Mouse (Mus musculus) Patski (cell line): ENCODE results near the gene Ppt1. TPM values are rescaled to one million over a fixed set of nuclear protein-coding genes. Genes with fewer than 3 reads are reported as not detected.
A peak's percentile ranks its signal among the peaks of the same experiment; 100 is the strongest.

Source experiments
- ATAC-seq: fragments of 100-300 bp; one replicate; pipeline ENCODE4 v1.8.0; 2021
- CTCF ChIA-PET: fragments of 350-600 bp; sonication (Branson Sonifier 250); formaldehyde crosslinking; loops from one replicate; lab custom pipeline; 2022; ENCODE audit warnings: inconsistent platforms; lab: Charles Lee
- POLR2A ChIA-PET: fragments of 350-600 bp; sonication (Branson Sonifier 250); formaldehyde crosslinking; loops from one replicate; lab custom pipeline; 2022; ENCODE audit warnings: antibody characterized with exemption, inconsistent platforms; lab: Charles Lee
- DNase-seq: peaks from one replicate; pipeline ENCODE4 v3.0.0-alpha.2; 2011; ENCODE audit warnings: low read depth, low spot score
- H3K27me3 ChIP-seq: fragments of 371-371 bp; one replicate; pipeline ENCODE4 v1.5.1; 2021
- CTCF ChIP-seq: fragments of 100-300 bp; IDR thresholded peaks from one replicate; pipeline ENCODE4 v1.5.1; 2021
- in situ Hi-C: fragments of 300-500 bp; cut with MboI; formaldehyde crosslinking; loops from 3 replicates; pipeline ENCODE4 v1.11.1; 2018; ENCODE audit warnings: low pct_unique_long_range_greater_than_20kb, mixed read lengths
- polyA plus RNA-seq: library from polyadenylated mRNA; unstranded; gene quantifications from one replicate; pipeline ENCODE4 v1.2.3, GENCODE M21; 2021

The Ppt1 gene
- polyA plus RNA-seq, 1 experiment from 2014 or later: 103 TPM

DNA sequence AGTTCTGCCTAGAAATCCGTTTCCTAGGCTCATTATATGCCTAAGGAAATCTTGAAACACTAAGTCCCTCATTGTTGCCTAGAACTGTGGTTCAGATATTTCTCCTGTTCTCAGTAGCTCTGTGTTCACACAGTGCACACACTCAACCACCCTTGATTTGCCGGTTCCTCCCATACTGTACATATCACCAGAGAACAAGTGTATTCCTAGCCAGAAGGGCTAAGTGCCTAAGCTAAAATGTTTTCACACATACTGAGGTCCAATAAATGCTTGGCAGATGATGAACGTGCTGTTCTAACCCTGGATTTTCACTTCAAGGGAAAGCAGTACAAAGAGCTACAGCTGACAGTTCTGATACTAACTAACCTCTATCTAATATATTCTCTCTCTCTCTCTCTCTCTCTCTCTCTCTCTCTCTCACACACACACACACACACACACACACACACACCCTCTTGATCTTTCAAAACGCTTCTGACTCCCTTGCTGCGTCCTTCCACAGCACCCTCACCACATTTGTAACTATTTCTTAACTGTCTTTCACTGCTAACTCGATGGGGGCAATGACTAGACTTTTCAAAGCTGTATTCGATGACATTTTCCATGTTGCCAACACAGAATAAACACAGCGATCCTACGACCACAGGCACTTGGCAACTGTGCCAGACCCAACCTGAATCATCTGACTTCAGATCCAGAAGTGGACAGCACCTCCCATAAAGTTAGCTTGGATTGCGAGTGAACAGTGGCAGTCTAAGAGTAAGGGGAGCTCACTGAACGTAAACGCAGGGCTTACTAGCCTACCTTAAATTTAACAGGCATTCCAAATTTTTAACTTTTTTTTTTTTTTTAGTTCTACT is 48.7 kb downstream of the Ppt1 start:
- ChIA-PET CTCF (interaction anchor here (1.2 kb wide), 1 partner anchor 77 kb away, joined by 3 read pairs; no protein-coding TSS in a partner anchor), POLR2A (interaction anchor here (0.6 kb wide), 1 partner anchor 11 kb away, joined by 3 read pairs; no protein-coding TSS in a partner anchor)
- no peak for ATAC-seq
- no peak for DNase-seq
- in situ Hi-C loops: no loop called here
- no peaks in the 10 kb centered on the region for H3K27me3 ChIP-seq
- TF ChIP-seq CTCF: no peak

DNA sequence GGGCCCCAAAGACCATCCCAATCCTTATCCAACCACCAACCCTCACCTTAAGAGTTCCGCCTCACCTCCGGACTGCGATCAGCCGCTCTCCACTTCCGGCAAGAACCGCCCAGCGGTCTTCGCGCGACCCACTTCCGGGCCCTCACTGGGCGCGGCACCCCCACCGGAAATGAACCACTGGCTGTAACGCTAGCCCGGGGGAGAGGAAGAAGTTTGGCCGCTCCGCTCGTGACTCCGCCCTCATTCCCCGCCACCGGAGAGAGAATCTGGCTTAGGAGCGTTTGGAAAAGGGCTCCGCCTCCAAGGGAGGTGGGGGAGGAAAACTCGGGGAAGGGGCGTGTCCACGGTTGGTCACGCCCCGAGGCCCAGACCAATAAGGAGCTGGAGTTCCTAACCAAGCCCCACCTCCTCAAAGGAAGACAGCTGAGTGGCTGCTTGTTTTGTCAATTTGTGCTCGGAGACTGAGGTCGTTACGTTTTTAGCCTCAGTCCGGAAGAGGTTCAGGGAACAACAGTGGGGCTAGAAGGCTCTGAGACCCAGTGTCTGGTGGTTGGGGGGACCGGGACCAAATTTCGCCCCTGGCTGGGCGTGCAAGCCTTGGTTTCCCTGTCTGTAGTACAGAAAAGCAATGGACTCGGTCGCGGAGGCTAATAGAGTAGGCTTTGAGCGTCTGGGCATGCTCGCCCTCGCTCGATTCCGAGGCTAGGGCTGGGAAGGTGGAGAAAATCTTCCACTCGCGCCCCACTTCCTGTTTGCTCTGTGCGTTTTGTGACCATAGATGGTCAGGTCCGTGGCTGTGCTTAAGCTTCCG is 49.9 kb downstream of the Ppt1 start, which contains the start of gene Cap1:
Gene Cap1, minus strand, starts transcription at position 289 of the 811 bp plus-strand sequence.
- in situ Hi-C loops: no loop called here
- CTCF ChIA-PET: interaction anchor here (1.2 to 2.1 kb wide), 2 partner anchors 12 to 78 kb away, joined by 3 to 8 read pairs; no protein-coding TSS in a partner anchor
- POLR2A ChIA-PET: no interaction called here
- no peaks in the 10 kb centered on the region for H3K27me3 ChIP-seq
- DNase-seq (peak; percentile 91), ATAC-seq (peak; percentile 96)
- TF ChIP-seq CTCF: no peak

DNA sequence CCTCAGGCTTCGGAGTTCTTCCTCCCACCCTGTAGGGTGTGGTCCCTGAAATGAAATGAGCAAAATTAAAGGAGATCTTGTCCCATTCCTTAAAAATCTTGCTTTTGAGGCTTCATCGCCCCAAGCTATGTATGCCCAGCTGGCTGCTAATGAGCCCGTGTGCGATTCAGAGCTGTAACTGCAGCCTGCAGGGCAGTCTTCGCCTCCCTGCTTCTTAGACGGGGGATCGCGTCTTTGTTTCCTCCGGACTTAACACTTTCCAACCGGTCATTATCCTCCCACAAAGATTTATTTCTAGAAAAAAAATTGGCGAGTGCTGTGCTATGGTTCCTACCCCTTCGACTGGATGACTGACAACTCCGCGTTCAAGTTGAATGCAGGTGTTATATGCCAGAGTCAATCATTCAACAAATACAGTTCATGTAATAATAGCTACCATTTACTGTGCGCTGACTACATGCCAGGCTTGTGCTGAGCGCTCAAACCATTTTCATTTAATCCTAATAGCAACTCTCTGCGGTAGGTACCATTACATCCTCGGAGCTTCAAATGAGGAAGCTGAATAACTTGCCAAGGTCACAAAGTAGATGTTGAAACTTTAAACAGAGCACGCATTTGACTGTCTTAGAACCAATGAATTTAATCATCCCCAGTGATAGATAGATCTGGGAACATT is 50.7 kb downstream of the Ppt1 start:
- CTCF ChIA-PET: interaction anchor here (2.1 kb wide), 1 partner anchor 11 kb away, joined by 8 read pairs; no protein-coding TSS in a partner anchor
- in situ Hi-C loops: no loop called here
- no peak for ATAC-seq
- no peak for TF ChIP-seq CTCF
- no peak for DNase-seq
- POLR2A ChIA-PET: no interaction called here
- no peaks in the 10 kb centered on the region for H3K27me3 ChIP-seq

DNA sequence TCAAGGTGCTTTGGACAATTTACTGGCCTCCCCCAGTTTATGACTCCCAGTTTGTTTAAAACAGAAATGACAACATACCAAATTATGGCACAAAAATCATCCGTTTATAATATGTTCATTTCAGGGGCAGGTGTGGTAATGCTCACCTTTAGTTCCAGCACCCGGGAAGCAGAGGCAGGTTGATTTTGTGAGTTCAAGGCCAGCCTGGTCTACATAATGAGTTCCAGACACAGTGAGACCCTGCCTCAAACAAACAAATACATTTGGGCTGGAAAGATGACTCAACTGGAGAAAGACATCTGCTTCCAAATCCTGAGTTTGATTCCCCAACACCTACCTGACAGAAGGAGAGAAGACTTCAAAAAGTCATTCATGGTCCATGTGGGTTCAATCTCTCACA is 51.3 kb downstream of the Ppt1 start:
- no peaks in the 10 kb centered on the region for H3K27me3 ChIP-seq
- ChIA-PET CTCF (interaction anchor here (2.1 kb wide), 1 partner anchor 10 kb away, joined by 8 read pairs; no protein-coding TSS in a partner anchor), POLR2A (no interaction called here)
- no peak for TF ChIP-seq CTCF
- in situ Hi-C loops: no loop called here
- DNase-seq (no peak), ATAC-seq (no peak)

DNA sequence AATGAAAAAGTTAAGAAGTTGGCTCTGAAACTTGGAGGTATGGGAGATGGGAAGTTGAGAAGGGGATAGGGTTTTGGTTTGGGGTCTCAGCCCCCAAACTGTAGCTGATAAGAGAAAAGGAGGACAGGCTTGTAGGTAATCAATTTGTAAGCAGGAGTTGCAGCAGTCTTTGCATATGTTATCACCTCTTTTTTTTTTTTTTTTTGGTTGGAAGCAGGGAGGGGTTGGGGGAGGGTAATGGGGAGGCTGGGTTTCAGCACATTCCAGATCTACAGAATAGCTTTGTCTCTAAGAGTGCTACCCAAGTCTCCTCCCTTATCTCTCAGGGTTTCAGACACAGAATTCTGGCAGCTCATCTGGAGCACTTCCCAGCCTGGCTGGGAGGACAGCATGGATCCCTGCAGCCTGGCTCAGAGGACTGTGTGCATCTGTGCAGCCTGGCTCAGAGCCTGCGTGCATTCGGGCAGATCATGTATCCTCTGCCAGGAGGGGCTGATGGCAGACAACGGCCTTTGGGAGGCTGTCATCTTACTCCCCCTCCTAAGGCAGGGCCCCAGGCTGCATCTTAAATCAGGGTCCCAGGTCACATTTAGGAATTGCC is 54.9 kb downstream of the Ppt1 start:
- no peaks in the 10 kb centered on the region for H3K27me3 ChIP-seq
- ATAC-seq (no peak), DNase-seq (no peak)
- in situ Hi-C loops: no loop called here
- ChIA-PET POLR2A (no interaction called here), CTCF (no interaction called here)
- no peak for TF ChIP-seq CTCF

DNA sequence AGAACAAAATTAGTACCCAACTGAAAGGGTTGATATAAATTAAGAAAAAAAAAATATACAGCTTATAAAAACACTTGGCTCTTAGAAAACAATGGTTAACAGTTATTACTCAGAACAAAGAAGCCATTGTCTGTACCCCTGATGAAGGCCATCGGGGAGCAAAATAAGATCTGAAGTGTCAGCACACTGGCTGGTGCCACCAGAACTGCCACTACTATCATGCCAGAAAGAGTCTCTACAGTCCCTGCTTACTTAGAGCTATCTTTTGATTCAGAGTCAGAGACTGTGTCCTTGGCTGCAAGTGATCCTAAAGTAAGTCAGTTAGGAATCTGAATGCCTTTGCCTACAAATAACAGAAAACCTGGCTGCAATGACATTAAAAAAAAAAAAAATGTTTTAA is 55.6 kb downstream of the Ppt1 start:
- ChIA-PET CTCF (no interaction called here), POLR2A (no interaction called here)
- no peaks in the 10 kb centered on the region for H3K27me3 ChIP-seq
- in situ Hi-C loops: no loop called here
- no peak for TF ChIP-seq CTCF
- no peak for ATAC-seq
- no peak for DNase-seq

DNA sequence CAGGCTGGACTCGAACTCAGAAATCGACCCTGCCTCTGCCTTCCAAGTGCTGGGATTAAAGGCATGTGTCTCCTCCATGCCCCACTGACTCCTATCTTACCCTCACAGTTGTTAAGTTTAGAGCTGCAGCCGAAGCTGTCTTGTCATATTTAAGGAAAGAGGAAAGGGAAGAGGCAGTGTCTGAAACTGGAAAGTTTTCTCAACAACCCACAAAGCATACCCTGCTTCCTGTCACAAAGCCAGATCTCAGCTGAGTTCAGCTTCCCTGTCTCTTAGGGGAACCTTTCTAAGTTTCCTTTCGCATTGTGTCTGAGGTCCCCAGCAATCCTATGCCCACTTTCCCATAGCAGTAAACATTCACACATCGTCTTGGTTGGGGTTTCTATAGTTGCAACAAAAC is 56.1 kb downstream of the Ppt1 start:
- ChIA-PET CTCF (no interaction called here), POLR2A (no interaction called here)
- H3K27me3 ChIP-seq: no peaks in the 10 kb centered on the region
- no peak for TF ChIP-seq CTCF
- no peak for ATAC-seq
- no peak for DNase-seq
- in situ Hi-C loops: no loop called here

DNA sequence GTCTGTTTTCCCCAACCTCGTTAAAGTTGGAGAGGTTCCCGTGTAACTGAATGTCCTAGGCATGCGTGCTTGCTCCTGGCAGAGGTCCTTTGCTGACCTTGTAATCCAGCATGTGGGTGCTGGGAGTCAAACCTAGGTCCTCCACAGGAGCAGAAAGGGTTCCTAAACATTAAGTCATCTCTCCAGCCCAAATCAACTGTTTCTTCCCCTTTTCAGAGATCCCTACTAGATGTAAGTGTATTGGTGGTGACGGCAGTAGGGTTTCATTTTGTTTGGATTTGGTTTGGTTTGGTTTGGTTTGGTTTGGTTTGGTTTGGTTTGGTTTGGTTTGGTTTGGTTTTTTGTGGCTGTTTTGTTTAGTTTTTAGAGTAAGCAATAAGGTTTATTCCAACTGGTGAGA is 61.7 kb downstream of the Ppt1 start:
- ATAC-seq (no peak), DNase-seq (no peak)
- in situ Hi-C loops: no loop called here
- no peaks in the 10 kb centered on the region for H3K27me3 ChIP-seq
- ChIA-PET CTCF (interaction anchor here (0.9 to 1.5 kb wide), 3 partner anchors 11 to 79 kb away, joined by 3 to 8 read pairs (median 3); no protein-coding TSS in a partner anchor), POLR2A (no interaction called here)
- TF ChIP-seq CTCF: no peak

DNA sequence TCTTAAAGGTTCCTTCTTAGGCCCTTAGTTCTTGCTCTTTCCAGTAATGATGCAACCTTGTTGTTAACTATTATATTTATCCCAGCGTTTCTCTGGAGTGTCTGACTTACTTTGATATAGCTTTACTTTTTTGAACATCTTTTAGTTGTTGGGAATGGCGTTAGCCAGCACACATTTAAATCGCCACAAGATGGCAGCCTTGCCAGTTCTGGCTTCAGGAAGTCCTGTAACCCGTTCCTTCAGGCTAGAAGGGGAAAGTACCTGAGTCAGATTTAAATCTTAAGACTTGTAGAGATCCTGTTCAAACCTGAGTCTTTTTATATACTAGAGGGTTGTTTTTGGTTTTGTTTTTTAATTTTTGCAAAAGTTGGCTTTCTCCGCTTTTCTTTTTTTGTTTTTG is 62.3 kb downstream of the Ppt1 start:
- peak; percentile 65 for TF ChIP-seq CTCF
- POLR2A ChIA-PET: no interaction called here
- ATAC-seq (no peak), DNase-seq (no peak)
- H3K27me3 ChIP-seq: no peaks in the 10 kb centered on the region
- in situ Hi-C loops: no loop called here
- CTCF ChIA-PET: interaction anchor here (0.9 to 1.5 kb wide), 3 partner anchors 11 to 79 kb away, joined by 3 to 8 read pairs (median 3); no protein-coding TSS in a partner anchor

DNA sequence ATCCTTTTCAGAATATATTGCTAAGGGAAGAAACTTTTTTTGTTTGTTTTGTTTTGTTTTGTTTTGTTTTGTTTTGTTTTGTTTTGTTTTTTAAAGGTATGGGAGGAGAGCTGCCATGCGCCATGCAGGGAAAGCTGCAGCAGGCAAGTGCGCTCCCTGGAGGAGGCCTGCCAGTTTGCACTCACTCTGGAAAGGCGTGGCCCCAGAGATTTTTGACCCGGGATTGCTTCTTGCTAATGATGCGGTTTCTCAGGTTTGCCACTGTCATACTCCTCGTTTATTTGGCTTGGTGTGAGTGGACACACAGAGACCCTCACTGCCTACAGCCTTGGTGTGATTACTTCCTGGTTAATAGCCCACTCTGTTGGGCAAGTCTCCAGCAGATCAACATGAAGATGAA is 66.1 kb downstream of the Ppt1 start:
- CTCF ChIA-PET: no interaction called here
- in situ Hi-C loops: no loop called here
- no peak for TF ChIP-seq CTCF
- DNase-seq: no peak
- ATAC-seq: no peak
- H3K27me3 ChIP-seq: no peaks in the 10 kb centered on the region
- POLR2A ChIA-PET: no interaction called here
